Mouse (Mus musculus) G1E (cell line): Measurements from ENCODE around the gene 2010111I01Rik. TPM values are rescaled to one million over a fixed set of nuclear protein-coding genes. Genes with fewer than 3 reads are reported as not detected.
A peak's percentile ranks its signal among the peaks of the same experiment; 100 is the strongest.

Source experiments
- ATAC-seq: 2 replicates; pipeline ENCODE4 v1.8.0; 2016; ENCODE audit warnings: mild to moderate bottlenecking; ENCODE audit not compliant: insufficient number of reproducible peaks, poor library complexity, low FRiP score, severe bottlenecking; ENCODE audit errors: extremely low read depth
- DNase-seq: peaks from one replicate; pipeline ENCODE4 v3.0.0; 2012; ENCODE audit warnings: low spot score
- H3K27me3 ChIP-seq: 2 replicates; pipeline ENCODE4 v1.6.1; 2012; ENCODE audit warnings: mild to moderate bottlenecking, low read length, inconsistent platforms; ENCODE audit not compliant: insufficient read depth
- H3K36me3 ChIP-seq: replicated peaks from 2 replicates; pipeline ENCODE3; 2012; ENCODE audit warnings: mild to moderate bottlenecking, inconsistent platforms
- H3K4me1 ChIP-seq: 2 replicates; pipeline ENCODE4 v1.6.1; 2012; ENCODE audit warnings: low read depth, low read length, inconsistent platforms, mixed read lengths; ENCODE audit not compliant: insufficient read depth
- H3K4me3 ChIP-seq: 2 replicates; pipeline ENCODE4 v1.5.1; 2012; ENCODE audit warnings: low read depth, mild to moderate bottlenecking, inconsistent platforms, low read length, moderate library complexity, mixed read lengths
- H3K9me3 ChIP-seq: replicated peaks from 2 replicates; pipeline ENCODE4 v1.6.1; 2012; ENCODE audit warnings: inconsistent platforms
- CTCF ChIP-seq: IDR thresholded peaks from 2 replicates; pipeline ENCODE4 v1.5.1; 2012; ENCODE audit warnings: low read depth, low read length, inconsistent platforms, mixed read lengths
- GATA1 ChIP-seq: IDR thresholded peaks from 2 replicates; pipeline ENCODE4 v1.6.1; 2012; ENCODE audit warnings: borderline replicate concordance, low read length, inconsistent platforms, mixed read lengths
- GATA2 ChIP-seq: IDR thresholded peaks from 2 replicates; pipeline ENCODE4 v1.6.1; 2012; ENCODE audit warnings: low read depth, low read length, inconsistent platforms, borderline replicate concordance
- POLR2AphosphoS5 ChIP-seq: IDR thresholded peaks from 2 replicates; pipeline ENCODE4 v1.6.1; 2012; ENCODE audit warnings: low read depth, low read length, inconsistent platforms; ENCODE audit not compliant: insufficient replicate concordance
- TAL1 ChIP-seq: conservative IDR thresholded peaks from 2 replicates; pipeline ENCODE4 v1.6.1; 2012; ENCODE audit warnings: low read depth, low read length, inconsistent platforms, mixed read lengths
- polyA plus RNA-seq: library from polyadenylated mRNA; stranded (reverse); fragments of >175 nt; gene quantifications from 2 replicates; pipeline ENCODE4 v1.2.3, GENCODE M21; 2012
- total RNA-seq, 2 experiments: library from RNA; stranded (forward) in 1 of 2; stranded (reverse) in 1 of 2; fragments of 200-1000 nt in 1 of 2; fragments of >200 nt in 1 of 2; fragmentation: Nextera tagmentation in 1 of 2; gene quantifications; 2 replicates each; pipeline ENCODE4 v1.2.3; 2014 to 2017

2010111I01Rik gene
- total and polyA plus RNA-seq, 3 experiments: 14.7 to 57.2 (median 22.2) TPM

DNA sequence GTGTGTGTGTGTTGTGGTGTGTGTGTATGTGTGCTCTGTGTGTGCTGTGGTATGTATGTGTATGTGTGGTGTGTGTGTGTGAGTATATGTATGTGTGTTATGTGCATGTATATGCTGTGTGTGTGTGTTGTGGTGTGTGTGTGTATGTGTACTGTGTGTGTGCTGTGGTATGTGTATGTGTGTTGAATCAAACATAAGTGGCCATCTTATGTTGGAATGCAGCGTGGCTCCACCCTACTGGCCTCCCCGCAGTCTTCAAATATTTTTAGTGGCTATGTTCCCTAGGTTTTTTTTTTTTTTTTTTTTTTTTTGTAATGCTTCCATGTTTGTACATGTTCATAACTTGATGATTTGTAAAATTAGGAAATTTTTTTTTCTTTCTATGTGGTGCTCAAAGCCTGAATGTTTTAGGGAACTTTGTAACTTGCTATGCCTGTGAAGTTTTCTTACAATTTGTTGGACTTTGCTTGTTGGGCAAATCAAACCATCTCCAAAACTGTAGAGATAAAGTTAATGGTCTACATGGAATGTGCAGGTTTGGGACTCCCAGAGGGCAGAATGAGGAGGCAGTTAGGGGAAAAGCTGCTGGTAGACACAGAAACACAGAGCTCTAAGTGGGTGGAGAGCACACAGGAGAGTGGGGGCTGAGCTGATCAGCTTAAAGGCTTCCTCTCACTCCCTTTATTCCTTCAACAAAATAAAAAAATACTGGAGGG is 287.8 kb downstream of the 2010111I01Rik start:
- Histone ChIP-seq H3K9me3 (no peaks in the 10 kb centered on the region), H3K27me3 (no peaks in the 10 kb centered on the region), H3K4me3 (no peak overlapping the region), H3K4me1 (peaks cover 10% of the 10 kb centered on the region), H3K36me3 (peaks cover 82% of the 10 kb centered on the region)
- no peak for ATAC-seq
- no peak for DNase-seq
- TF ChIP-seq GATA1: no peak
- TF ChIP-seq POLR2AphosphoS5: no peak
- TF ChIP-seq CTCF: no peak

DNA sequence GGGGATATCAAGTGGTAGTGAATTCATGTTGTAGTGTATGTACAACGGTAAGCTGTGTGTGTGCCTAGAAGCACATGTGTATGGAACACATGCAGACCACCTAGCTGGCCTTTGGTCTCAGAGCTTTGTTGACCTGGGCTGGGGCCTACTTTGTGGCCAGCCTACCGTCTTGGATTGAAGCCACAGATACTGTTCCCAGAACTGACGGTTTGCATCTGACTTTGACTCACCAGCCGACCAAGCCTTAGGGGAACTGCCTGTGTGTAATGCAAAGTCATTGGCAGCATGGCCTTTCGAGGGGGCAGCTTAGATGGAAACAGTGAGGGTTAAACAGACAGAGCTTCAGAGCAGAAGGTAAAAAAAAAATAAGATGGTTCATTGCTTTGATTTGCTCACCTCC is 288.5 kb downstream of the 2010111I01Rik start:
- peaks cover 10% of the 10 kb centered on the region for H3K4me1 ChIP-seq
- TF ChIP-seq GATA2 (no peak), GATA1 (no peak), POLR2AphosphoS5 (no peak), TAL1 (no peak), CTCF (no peak)
- no peaks in the 10 kb centered on the region for H3K9me3 ChIP-seq
- DNase-seq (peak; percentile 16), ATAC-seq (peak; percentile 45)
- H3K36me3 ChIP-seq: peaks cover 81% of the 10 kb centered on the region
- H3K27me3 ChIP-seq: no peaks in the 10 kb centered on the region
- H3K4me3 ChIP-seq: no peak overlapping the region

DNA sequence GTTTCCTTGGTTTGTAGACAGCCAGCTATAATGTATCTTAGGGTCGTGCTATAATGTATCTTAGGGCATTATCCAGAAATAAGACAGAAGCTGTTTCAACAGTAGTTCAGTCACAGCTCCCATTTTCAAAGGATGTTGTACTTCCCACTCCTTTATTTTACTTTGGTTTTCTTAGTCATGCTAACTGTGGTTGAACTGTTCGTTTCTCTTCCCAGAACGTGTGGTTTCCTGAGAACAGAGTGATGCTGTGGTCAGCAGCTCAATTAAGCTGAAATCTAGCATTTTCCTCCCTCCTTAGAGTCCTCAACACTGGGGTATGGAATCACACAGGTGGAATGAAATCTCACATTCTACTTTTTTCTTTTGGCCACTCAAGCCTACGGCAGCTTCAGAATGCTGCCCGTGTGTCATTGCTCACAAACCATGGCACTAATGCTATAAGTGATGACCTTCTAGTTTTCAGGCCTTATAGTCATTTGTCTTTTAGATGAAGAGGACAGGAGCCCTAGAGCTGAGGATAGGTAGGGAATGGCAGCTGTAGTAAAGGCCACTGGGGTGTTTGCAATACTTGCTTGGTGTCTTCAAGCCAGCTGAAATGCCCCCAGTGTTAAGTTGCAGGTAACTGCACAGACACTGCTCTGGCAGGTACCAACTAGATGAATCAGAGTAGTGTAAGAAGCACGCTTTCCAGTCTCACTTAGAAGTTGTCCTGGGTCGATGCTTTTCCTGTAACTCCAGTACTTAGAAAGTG is 289.4 kb downstream of the 2010111I01Rik start:
- peaks cover 85% of the 10 kb centered on the region for H3K36me3 ChIP-seq
- H3K4me3 ChIP-seq: no peak overlapping the region
- ATAC-seq: no peak
- H3K27me3 ChIP-seq: no peaks in the 10 kb centered on the region
- no peak for DNase-seq
- no peaks in the 10 kb centered on the region for H3K9me3 ChIP-seq
- H3K4me1 ChIP-seq: peaks cover 10% of the 10 kb centered on the region
- TF ChIP-seq GATA2 (no peak), POLR2AphosphoS5 (no peak), TAL1 (no peak), GATA1 (no peak)

DNA sequence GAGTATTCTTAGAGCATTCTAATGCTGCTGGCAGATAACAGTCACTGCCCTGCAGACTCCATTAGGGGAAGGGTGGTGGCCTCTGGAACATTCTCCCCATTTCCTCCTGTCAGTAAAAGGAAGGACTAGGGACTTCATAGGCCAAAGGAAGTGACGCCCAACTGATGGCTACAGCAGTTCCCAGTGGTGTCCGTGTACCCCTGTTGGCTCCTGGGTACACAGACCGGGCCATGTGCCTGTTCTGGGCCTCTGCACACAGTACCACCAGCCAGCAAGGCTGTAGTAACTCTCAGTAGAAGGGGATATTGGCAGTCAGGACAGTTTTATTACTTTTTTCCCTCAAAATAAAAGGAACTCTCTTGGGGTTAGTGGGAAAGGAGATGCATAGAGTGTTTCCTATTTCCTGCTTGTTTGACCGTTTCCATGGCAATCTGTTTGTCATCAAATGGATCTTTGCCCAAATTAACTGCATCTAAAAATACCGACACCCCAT is 290.9 kb downstream of the 2010111I01Rik start:
- Histone ChIP-seq H3K36me3 (peaks cover 82% of the 10 kb centered on the region), H3K27me3 (no peaks in the 10 kb centered on the region), H3K4me1 (peaks cover 10% of the 10 kb centered on the region), H3K9me3 (no peaks in the 10 kb centered on the region), H3K4me3 (no peak overlapping the region)
- ATAC-seq (no peak), DNase-seq (no peak)
- TF ChIP-seq TAL1 (no peak), CTCF (no peak), POLR2AphosphoS5 (no peak), GATA2 (no peak), GATA1 (no peak)

DNA sequence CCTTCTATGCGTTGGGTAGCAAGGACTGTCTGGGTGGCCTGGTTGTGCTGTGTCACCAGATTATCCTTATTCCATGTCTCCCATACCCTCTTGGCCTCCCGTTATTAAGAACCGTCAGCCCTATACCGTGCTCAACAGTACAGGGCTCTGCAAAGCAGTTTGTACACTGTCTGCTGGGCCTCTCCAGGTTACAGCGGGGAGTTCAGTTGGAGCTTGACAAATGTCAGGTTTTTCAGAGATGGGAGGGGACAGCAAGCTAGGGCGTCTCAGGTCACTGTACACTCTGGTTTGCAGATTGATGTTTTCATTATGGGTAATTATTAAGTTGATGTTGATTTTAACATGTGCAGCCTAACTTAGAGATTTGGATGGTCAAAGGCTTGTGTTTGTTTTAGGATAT is 291.5 kb downstream of the 2010111I01Rik start:
- H3K4me3 ChIP-seq: no peak overlapping the region
- H3K36me3 ChIP-seq: peaks cover 82% of the 10 kb centered on the region
- TF ChIP-seq TAL1 (no peak), GATA2 (no peak), POLR2AphosphoS5 (no peak), GATA1 (no peak), CTCF (no peak)
- no peak for ATAC-seq
- DNase-seq: no peak
- H3K9me3 ChIP-seq: no peaks in the 10 kb centered on the region
- peaks cover 10% of the 10 kb centered on the region for H3K4me1 ChIP-seq
- no peaks in the 10 kb centered on the region for H3K27me3 ChIP-seq

DNA sequence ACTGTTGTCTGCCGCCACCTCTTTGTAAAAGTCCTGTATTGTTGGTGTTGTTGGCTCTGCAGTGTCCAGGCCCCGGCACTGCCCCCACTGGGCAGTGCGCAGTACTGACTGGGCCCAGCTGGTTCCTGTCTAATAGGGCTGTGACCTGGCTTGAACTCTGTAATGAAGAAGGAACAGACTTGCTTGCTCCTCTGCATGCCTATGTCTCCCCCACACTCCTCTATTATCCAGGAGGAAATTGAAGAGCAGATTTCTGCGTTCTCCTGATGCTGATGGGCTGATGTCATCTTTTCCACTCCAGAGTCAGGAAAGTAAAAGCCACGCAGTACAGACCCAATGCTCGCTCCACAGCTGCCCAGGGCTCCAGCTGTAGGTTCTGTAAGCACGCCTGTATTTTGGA is 292.1 kb downstream of the 2010111I01Rik start:
- Histone ChIP-seq H3K4me3 (no peak overlapping the region), H3K4me1 (peaks cover 10% of the 10 kb centered on the region), H3K27me3 (no peaks in the 10 kb centered on the region), H3K9me3 (no peaks in the 10 kb centered on the region), H3K36me3 (peaks cover 82% of the 10 kb centered on the region)
- ATAC-seq (no peak), DNase-seq (no peak)
- TF ChIP-seq CTCF: no peak
- no peak for TF ChIP-seq GATA1
- TF ChIP-seq POLR2AphosphoS5: no peak
- no peak for TF ChIP-seq TAL1
- no peak for TF ChIP-seq GATA2
